Mouse (Mus musculus) small intestine, adult 2 months (tissue): ENCODE results near the gene Fam205a4. TPM values are rescaled to one million over a fixed set of nuclear protein-coding genes. Genes with fewer than 3 reads are reported as not detected.
"Not testable (repeated sequence)": the region's sequence is repeated elsewhere in the genome, so short reads cannot be mapped to it uniquely, and the experiment has no call there.

Experiments
- H3K27ac ChIP-seq: fragments of 200-500 bp; 2 replicates; pipeline ENCODE4 v1.5.1; 2012; ENCODE audit warnings: low read depth, low read length, control low read depth, inconsistent platforms; ENCODE audit not compliant: insufficient read depth
- H3K27me3 ChIP-seq: fragments of 200-500 bp; 2 replicates; pipeline ENCODE4 v1.6.1; 2012; ENCODE audit warnings: mild to moderate bottlenecking, moderate library complexity, low read length, inconsistent platforms; ENCODE audit not compliant: control insufficient read depth, insufficient read depth
- H3K36me3 ChIP-seq: fragments of 200-500 bp; 2 replicates; pipeline ENCODE4 v1.6.1; 2012; ENCODE audit warnings: mild to moderate bottlenecking, low read length, control low read depth, inconsistent platforms; ENCODE audit not compliant: control insufficient read depth, insufficient read depth
- H3K4me1 ChIP-seq: fragments of 200-500 bp; 2 replicates; pipeline ENCODE4 v1.6.1; 2012; ENCODE audit warnings: low read length, inconsistent platforms, mixed read lengths; ENCODE audit not compliant: control insufficient read depth, insufficient read depth, insufficient read length
- H3K4me3 ChIP-seq: fragments of 200-500 bp; 2 replicates; pipeline ENCODE4 v1.5.1; 2012; ENCODE audit warnings: low read depth, mild to moderate bottlenecking, control low read depth, inconsistent platforms, low read length, moderate library complexity
- WGBS: fragments of 180-500 bp; shearing (Covaris S2); methylation state at CpG from one replicate; pipeline ENCODE4 v1.1.7; 2018; 5-methylcytosine and 5-hydroxymethylcytosine counted together
- polyA plus RNA-seq: library from polyadenylated mRNA; depleted of rRNA; stranded (reverse); fragments of >200 nt; gene quantifications from 2 replicates; pipeline ENCODE4 v1.2.3, GENCODE M21; 2012; rRNA removed

Fam205a4 gene
- polyA plus RNA-seq, result 0.04 TPM in 1 of 2 replicates, not detected in the other

DNA sequence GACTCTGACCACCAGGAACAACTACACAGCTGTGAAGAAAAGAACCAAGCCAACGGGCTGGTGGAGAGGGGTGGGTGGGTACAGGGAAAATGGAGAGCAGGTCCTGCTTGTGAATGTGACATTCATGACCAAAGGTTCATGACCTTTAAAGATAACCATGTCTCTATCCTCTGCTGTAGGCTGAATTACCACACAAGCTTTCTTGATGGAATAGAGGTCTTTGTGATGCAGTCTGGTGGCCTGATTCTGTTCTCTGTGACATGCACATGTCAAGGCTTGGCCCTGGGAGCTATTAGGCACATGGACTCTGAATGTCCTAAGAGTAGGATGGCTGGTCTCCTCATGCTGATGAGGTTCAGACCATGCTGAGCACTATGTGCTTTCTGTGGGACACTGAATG is at the start of gene Fam205a4:
Fam205a4 (plus strand) TSS at position 301 of the 400 bp plus-strand sequence.
- H3K4me3 ChIP-seq, H3K27ac ChIP-seq, H3K4me1 ChIP-seq, H3K36me3 ChIP-seq, H3K27me3 ChIP-seq: not testable (repeated sequence)
- no CpG with 5 or more reads among the region's 1 CpGs for WGBS

DNA sequence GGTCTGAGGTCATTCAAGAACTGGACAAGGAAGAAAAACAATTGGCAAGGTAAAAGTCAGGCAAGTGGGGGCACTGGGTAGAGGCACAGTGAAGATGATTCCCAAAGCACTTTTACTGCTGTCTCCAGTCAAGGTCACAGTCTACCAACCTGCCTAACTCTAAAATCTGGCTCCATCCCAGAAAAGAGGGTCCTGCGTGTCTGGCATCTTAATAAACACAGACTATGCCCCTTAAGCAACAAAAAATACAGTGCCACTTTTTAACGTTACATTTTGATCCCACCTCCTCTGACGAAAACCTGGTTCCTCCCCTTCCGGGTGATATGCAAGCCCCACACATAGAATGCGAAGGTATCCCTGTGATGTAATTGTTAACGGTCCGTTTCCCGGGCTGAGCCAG is 24.6 kb upstream of the Fam205a4 start, which contains the start of gene Gm20878:
Gm20878 (plus strand) TSS at position 301 of the 400 bp plus-strand sequence.
- WGBS, result no CpG with 5 or more reads among the region's 8 CpGs

More for the DNA sequence above, 24.6 kb upstream of the Fam205a4 start, which contains the start of gene Gm20878:
- H3K27ac ChIP-seq, H3K4me3 ChIP-seq, H3K4me1 ChIP-seq, H3K36me3 ChIP-seq, H3K27me3 ChIP-seq: not testable (repeated sequence)

Other genes with a start within 250 kb of the Fam205a4 start
- 35.0 and 69.5 TPM in 2 replicates for gene Dctn3, start 242.9 kb upstream of the Fam205a4 start, polyA plus RNA-seq
- 0.09 TPM in 1 of 2 replicates, not detected in the other for gene Arid3c, start 234.9 kb upstream of the Fam205a4 start, polyA plus RNA-seq
- 57.5 and 104 TPM in 2 replicates for gene Galt, start 210.8 kb upstream of the Fam205a4 start, polyA plus RNA-seq
- 28.1 and 44.0 TPM in 2 replicates for gene Sigmar1, start 209.9 kb upstream of the Fam205a4 start, polyA plus RNA-seq
- gene Ccl27a, start 191.8 kb upstream of the Fam205a4 start, polyA plus RNA-seq, result 11.7 and 14.6 TPM in 2 replicates
- 3.4 TPM in 1 of 2 replicates, not detected in the other for gene Gm21541, start 62.4 kb upstream of the Fam205a4 start, polyA plus RNA-seq
- 0.18 and 0.56 TPM in 2 replicates for gene Gm20878, start 24.5 kb upstream of the Fam205a4 start, polyA plus RNA-seq
- not detected in 2 replicates for gene Gm21093, start 68.7 kb downstream of the Fam205a4 start, polyA plus RNA-seq
- not detected in 2 replicates for gene Gm3893, start 125.1 kb downstream of the Fam205a4 start, polyA plus RNA-seq
- gene Gm13304, start 148.8 kb downstream of the Fam205a4 start, polyA plus RNA-seq, result not detected in 2 replicates
- gene Gm13306, start 187.4 kb downstream of the Fam205a4 start, polyA plus RNA-seq, result not detected in 2 replicates
- not detected in 2 replicates for gene Gm13305, start 202.5 kb downstream of the Fam205a4 start, polyA plus RNA-seq